Mouse (Mus musculus) bone marrow, adult 2 months (tissue): Measurements from ENCODE around the gene Mgat5b.

ENCODE experiments used
- CTCF ChIP-seq: fragments of 200-500 bp; IDR thresholded peaks from 2 replicates; pipeline ENCODE4 v1.5.1; 2011; ENCODE audit warnings: low read length, control low read depth; ENCODE audit not compliant: control insufficient read depth, insufficient read depth
- POLR2A ChIP-seq: fragments of 200-500 bp; IDR thresholded peaks from 2 replicates; pipeline ENCODE4 v1.6.1; 2011; ENCODE audit warnings: low read depth, mild to moderate bottlenecking, control low read depth, low read length, borderline replicate concordance; ENCODE audit not compliant: control insufficient read depth

GRCm38 (mm10) chr11:116982543-116982942 is 63.9 kb downstream of the Mgat5b start:
- no peak for TF ChIP-seq CTCF
- no peak for TF ChIP-seq POLR2A
